Mouse (Mus musculus) erythroid progenitor cell, adult 5-6 weeks (primary cell): ENCODE measurements around the gene Fermt1. TPM values are rescaled to one million over a fixed set of nuclear protein-coding genes. Genes with fewer than 3 reads are reported as not detected.

Experiments
- ATAC-seq: replicated peaks from 2 replicates; pipeline ENCODE4 v1.8.0; 2016; ENCODE audit warnings: moderate number of reproducible peaks, mild to moderate bottlenecking, moderate TSS enrichment, inconsistent platforms; ENCODE audit not compliant: poor library complexity, low FRiP score, severe bottlenecking
- total RNA-seq, 2 experiments: library from RNA; stranded (forward) in 1 of 2; stranded (reverse) in 1 of 2; fragments of 150-400 nt in 1 of 2; fragments of 186-747, 209-891 nt in 1 of 2; gene quantifications; 2 replicates each; pipeline versions ENCODE4 v1.2.3 to v1.2.4; 2015 to 2017; ENCODE audit warnings: low replicate concordance in 2 of 2

Fermt1 gene
- total RNA-seq, 2 experiments from 2014 or later, result not detected

DNA sequence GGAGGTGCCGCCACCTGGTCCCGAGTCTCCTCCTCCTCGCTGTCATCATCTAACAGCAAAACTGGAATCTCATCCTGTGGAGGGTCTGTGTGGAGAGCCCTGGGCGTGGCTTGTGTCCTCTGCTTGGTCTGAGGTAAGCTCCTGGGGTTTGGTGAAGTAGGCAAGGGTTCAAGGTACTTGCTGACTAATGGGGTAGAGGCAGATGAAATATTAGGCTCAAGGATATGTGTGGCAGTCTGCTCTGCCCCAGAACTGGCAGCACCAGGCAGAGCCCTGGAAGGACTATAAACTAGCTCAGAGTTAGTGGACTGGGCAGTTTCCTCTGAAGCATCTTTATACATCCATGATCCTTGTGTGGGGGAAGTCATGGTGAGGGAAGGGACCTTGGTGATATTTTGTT, 75.4 kb downstream of the Fermt1 start:
- ATAC-seq, result no peak

GRCm38 (mm10) chr2:132869682-132870081, 76.0 kb downstream of the Fermt1 start:
- no peak for ATAC-seq

DNA sequence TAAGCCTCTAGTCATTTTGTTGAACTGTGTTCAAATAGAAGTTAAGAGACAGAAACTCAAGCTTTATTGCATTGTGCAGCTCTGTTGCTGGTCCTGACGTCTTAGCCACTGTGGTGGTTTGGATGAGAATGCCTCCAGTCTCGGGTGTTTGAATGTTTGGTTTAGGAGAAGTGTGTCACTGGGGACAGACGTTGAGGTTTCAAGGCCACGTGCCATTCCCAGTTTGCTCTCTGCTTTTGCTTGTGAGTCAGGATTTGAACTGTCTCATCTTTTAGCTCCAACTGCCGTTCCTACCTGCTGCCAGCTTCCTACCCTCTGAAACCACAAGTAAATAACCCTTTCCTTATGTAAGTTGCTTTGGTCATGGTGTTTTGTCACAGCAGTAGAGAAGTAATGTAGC, 78.2 kb downstream of the Fermt1 start:
- ATAC-seq, result no peak

- no peak for ATAC-seq
Measured at GRCm38 (mm10) chr2:132863325-132863724, 82.4 kb downstream of the Fermt1 start.

DNA sequence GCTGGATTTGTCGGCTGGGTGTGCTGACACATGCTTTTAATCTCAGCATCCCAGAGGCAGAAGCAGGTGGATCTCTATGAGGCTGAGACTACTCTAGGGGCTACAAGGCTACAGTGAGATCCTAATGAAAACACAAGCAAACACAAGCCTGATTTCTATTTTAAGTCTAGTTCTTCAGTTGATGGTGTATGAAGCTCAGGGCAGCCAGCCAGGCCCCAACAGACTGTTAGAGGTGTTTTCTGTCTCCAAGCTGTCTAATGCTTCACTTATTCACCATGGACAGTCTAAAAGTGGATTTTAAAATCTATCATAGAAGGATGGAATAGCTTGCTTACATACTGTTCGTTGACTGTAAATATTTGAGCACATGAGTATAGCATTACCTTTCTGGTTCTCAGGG, 84.2 kb downstream of the Fermt1 start:
- no peak for ATAC-seq

DNA sequence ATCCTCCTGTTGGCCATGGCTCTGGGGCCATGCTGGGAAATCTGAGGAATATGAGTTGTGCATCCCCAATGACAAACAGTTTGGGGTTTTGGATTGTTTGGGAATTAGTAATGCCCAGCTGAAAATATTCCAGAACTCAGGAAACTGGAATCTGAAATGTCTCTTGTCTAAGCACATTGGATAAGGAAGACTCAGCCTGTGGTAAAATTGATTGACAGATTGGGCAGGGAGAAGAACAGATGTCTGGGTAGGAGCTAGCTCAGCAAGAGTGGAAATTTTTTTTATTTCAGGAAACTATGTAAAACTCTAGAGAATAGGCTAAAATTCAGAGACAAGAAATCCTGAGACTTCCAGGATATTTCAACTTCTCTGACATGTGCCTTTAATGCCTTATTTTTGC, 85.3 kb downstream of the Fermt1 start:
- ATAC-seq, result no peak

DNA sequence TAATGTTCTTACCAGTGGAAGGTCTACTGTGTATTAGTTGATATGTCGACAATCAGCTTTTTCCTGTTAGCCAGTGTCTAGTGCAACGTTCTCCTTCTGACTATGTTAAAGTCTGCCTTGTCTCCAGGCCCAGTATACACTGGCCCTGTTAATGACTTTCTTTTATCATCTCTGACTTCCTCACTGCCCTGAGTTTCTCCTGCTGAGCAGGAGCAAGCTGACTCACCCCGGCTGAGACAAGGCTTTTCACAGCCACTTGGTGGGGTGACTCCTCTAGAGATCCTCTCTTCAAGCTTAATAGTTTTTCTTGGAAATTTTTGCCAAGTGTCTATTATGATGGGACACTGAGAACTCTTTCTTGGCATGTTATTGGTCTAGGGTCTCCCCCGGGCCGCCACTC, 89.4 kb downstream of the Fermt1 start:
- no peak for ATAC-seq

Other genes starting within 250 kb of the Fermt1 start
- gene Chgb, start 164.6 kb downstream of the Fermt1 start, total RNA-seq (2015; ENCODE audit: low replicate concordance), result not detected in 2 replicates
- not detected in 2 replicates for gene Chgb, start 164.6 kb downstream of the Fermt1 start, total RNA-seq (2017; ENCODE audit: low replicate concordance)
- gene Trmt6, start 129.9 kb downstream of the Fermt1 start, total RNA-seq (2015; ENCODE audit: low replicate concordance), result 2.9 and 12.6 TPM in 2 replicates
- gene Trmt6, start 129.9 kb downstream of the Fermt1 start, total RNA-seq (2017; ENCODE audit: low replicate concordance), result 4.3 and 7.7 TPM in 2 replicates
- 10.9 and 13.0 TPM in 2 replicates for gene Mcm8, start 129.8 kb downstream of the Fermt1 start, total RNA-seq (2015; ENCODE audit: low replicate concordance)
- gene Mcm8, start 129.8 kb downstream of the Fermt1 start, total RNA-seq (2017; ENCODE audit: low replicate concordance), result 2.5 and 8.3 TPM in 2 replicates
- 7.6 and 14.7 TPM in 2 replicates for gene Crls1, start 99.2 kb downstream of the Fermt1 start, total RNA-seq (2015; ENCODE audit: low replicate concordance)
- 1.3 and 5.8 TPM in 2 replicates for gene Crls1, start 99.2 kb downstream of the Fermt1 start, total RNA-seq (2017; ENCODE audit: low replicate concordance)
- not detected in 2 replicates for gene Lrrn4, start 65.0 kb downstream of the Fermt1 start, total RNA-seq (2015; ENCODE audit: low replicate concordance)
- gene Lrrn4, start 65.0 kb downstream of the Fermt1 start, total RNA-seq (2017; ENCODE audit: low replicate concordance), result 0.98 TPM in 1 of 2 replicates, not detected in the other